Mouse (Mus musculus) MEL (cell line): ENCODE data around the gene Dnmt3l. TPM values are rescaled to one million over a fixed set of nuclear protein-coding genes. Genes with fewer than 3 reads are reported as not detected.

Source experiments
- DNase-seq: peaks from one replicate; pipeline ENCODE4 v3.0.0; 2011; ENCODE audit warnings: low read depth, low spot score
- H3K27ac ChIP-seq: 2 replicates; pipeline ENCODE4 v1.5.1; 2012; ENCODE audit warnings: low read depth, mild to moderate bottlenecking, control low read depth, low read length, moderate library complexity; ENCODE audit not compliant: control insufficient read depth
- H3K27me3 ChIP-seq, 2 experiments: fragments of 150-350 bp in 1 of 2; sonication (generic) in 1 of 2; 2 replicates each; pipeline ENCODE4 v1.6.1; 2012; ENCODE audit warnings: low read length in 2 of 2, mild to moderate bottlenecking in 2 of 2, improper control_type of control experiment in 1 of 2, moderate library complexity in 1 of 2; ENCODE audit not compliant: insufficient read depth in 2 of 2, control insufficient read depth in 1 of 2
- H3K36me3 ChIP-seq, 2 experiments: 2 replicates each; pipeline ENCODE4 v1.6.1; 2012 to 2014; ENCODE audit warnings: low read length in 2 of 2, improper control_type of control experiment in 1 of 2, inconsistent platforms in 1 of 2, mild to moderate bottlenecking in 1 of 2; ENCODE audit not compliant: insufficient read depth in 2 of 2, control insufficient read depth in 1 of 2
- H3K4me1 ChIP-seq, 2 experiments: fragments of 150-350 bp in 1 of 2; sonication (generic) in 1 of 2; 2 replicates each; pipeline ENCODE4 v1.6.1; 2012; ENCODE audit warnings: low read length in 2 of 2, improper control_type of control experiment in 1 of 2, mild to moderate bottlenecking in 1 of 2; ENCODE audit not compliant: insufficient read depth in 2 of 2, control insufficient read depth in 1 of 2
- H3K4me3 ChIP-seq, 2 experiments: fragments of 150-350 bp in 1 of 2; sonication (generic) in 1 of 2; 2 replicates each; pipeline ENCODE4 v1.5.1; 2012; ENCODE audit warnings: low read depth in 2 of 2, low read length in 2 of 2, mild to moderate bottlenecking in 2 of 2, moderate library complexity in 2 of 2, control low read depth in 1 of 2, improper control_type of control experiment in 1 of 2; ENCODE audit not compliant: control insufficient read depth in 1 of 2, insufficient read depth in 1 of 2
- H3K79me2 ChIP-seq: 2 replicates; pipeline ENCODE4 v1.6.1; 2012; ENCODE audit warnings: mild to moderate bottlenecking, low read length, moderate library complexity; ENCODE audit not compliant: control insufficient read depth, poor library complexity, insufficient read depth
- H3K9ac ChIP-seq: 2 replicates; pipeline ENCODE4 v1.6.1; 2012; ENCODE audit warnings: low read depth, mild to moderate bottlenecking, control low read depth, low read length, moderate library complexity; ENCODE audit not compliant: control insufficient read depth, poor library complexity, severe bottlenecking
- H3K9me3 ChIP-seq: fragments of 150-350 bp; sonication (generic); replicated peaks from 2 replicates; pipeline ENCODE4 v1.6.1; 2012; ENCODE audit warnings: mild to moderate bottlenecking, low read length, improper control_type of control experiment, moderate library complexity; ENCODE audit not compliant: insufficient read depth
- CHD1 ChIP-seq: IDR thresholded peaks from 2 replicates; pipeline ENCODE4 v1.6.1; 2012; ENCODE audit warnings: low read depth, mild to moderate bottlenecking, inconsistent platforms, low read length, improper control_type of control experiment
- E2F4 ChIP-seq: IDR thresholded peaks from 2 replicates; pipeline ENCODE4 v1.6.1; 2011; ENCODE audit warnings: low read depth, low read length, improper control_type of control experiment, borderline replicate concordance
- ELF1 ChIP-seq: IDR thresholded peaks from 2 replicates; pipeline ENCODE4 v1.6.1; 2014; ENCODE audit warnings: low read depth, mild to moderate bottlenecking, inconsistent platforms, low read length, improper control_type of control experiment, moderate library complexity
- EP300 ChIP-seq, 2 experiments: IDR thresholded peaks; 2 replicates each; pipeline ENCODE4 v1.6.1; 2011; ENCODE audit warnings: improper control_type of control experiment in 2 of 2, low read length in 2 of 2, low read depth in 1 of 2, mild to moderate bottlenecking in 1 of 2
- GABPA ChIP-seq: IDR thresholded peaks from 2 replicates; pipeline ENCODE4 v1.6.1; 2012; ENCODE audit warnings: low read depth, mild to moderate bottlenecking, inconsistent platforms, low read length, improper control_type of control experiment, moderate library complexity
- GATA1 ChIP-seq: IDR thresholded peaks from 2 replicates; pipeline ENCODE4 v1.6.1; 2011; ENCODE audit warnings: low read depth, low read length, improper control_type of control experiment
- JUND ChIP-seq: IDR thresholded peaks from 2 replicates; pipeline ENCODE4 v1.6.1; 2011; ENCODE audit warnings: low read depth, mild to moderate bottlenecking, improper control_type of control experiment, low read length
- KAT2A ChIP-seq: conservative IDR thresholded peaks from 2 replicates; pipeline ENCODE4 v1.6.1; 2012; ENCODE audit warnings: low read depth, low read length, improper control_type of control experiment, inconsistent platforms
- MAFK ChIP-seq: IDR thresholded peaks from 2 replicates; pipeline ENCODE4 v1.6.1; 2011; ENCODE audit warnings: low read depth, mild to moderate bottlenecking, low read length, improper control_type of control experiment, borderline replicate concordance
- MEF2A ChIP-seq: IDR thresholded peaks from 2 replicates; pipeline ENCODE4 v1.6.1; 2014; ENCODE audit warnings: low read depth, mild to moderate bottlenecking, inconsistent platforms, low read length, improper control_type of control experiment; ENCODE audit not compliant: poor library complexity, insufficient replicate concordance, severe bottlenecking; ENCODE audit errors: extremely low read depth
- POLR2A ChIP-seq, 2 experiments: IDR thresholded peaks; 2 replicates each; pipeline ENCODE4 v1.6.1; 2011 to 2012; ENCODE audit warnings: low read length in 2 of 2, mild to moderate bottlenecking in 2 of 2, control low read depth in 1 of 2, improper control_type of control experiment in 1 of 2, low read depth in 1 of 2, moderate library complexity in 1 of 2; ENCODE audit not compliant: control insufficient read depth in 1 of 2, insufficient read depth in 1 of 2, poor library complexity in 1 of 2
- POLR2AphosphoS5 ChIP-seq: IDR thresholded peaks from 2 replicates; pipeline ENCODE4 v1.6.1; 2012; ENCODE audit warnings: low read depth, borderline replicate concordance, mild to moderate bottlenecking, inconsistent platforms, low read length, moderate library complexity, mixed read lengths
- RAD21 ChIP-seq: IDR thresholded peaks from 2 replicates; pipeline ENCODE4 v1.6.1; 2011; ENCODE audit warnings: mild to moderate bottlenecking, low read depth, low read length, improper control_type of control experiment
- TAL1 ChIP-seq: IDR thresholded peaks from 2 replicates; pipeline ENCODE4 v1.6.1; 2012; ENCODE audit warnings: mild to moderate bottlenecking, inconsistent platforms, low read length, moderate library complexity, mixed read lengths
- UBTF ChIP-seq: IDR thresholded peaks from 2 replicates; pipeline ENCODE4 v1.6.1; 2012; ENCODE audit warnings: low read depth, mild to moderate bottlenecking, inconsistent platforms, low read length, improper control_type of control experiment, moderate library complexity, borderline replicate concordance; ENCODE audit not compliant: insufficient read depth
- USF1 ChIP-seq: IDR thresholded peaks from 2 replicates; pipeline ENCODE4 v1.6.1; 2014; ENCODE audit warnings: low read depth, mild to moderate bottlenecking, inconsistent platforms, low read length, improper control_type of control experiment, moderate library complexity
- ZC3H11A ChIP-seq: IDR thresholded peaks from 2 replicates; pipeline ENCODE4 v1.6.1; 2012; ENCODE audit warnings: low read depth, mild to moderate bottlenecking, inconsistent platforms, low read length, improper control_type of control experiment
- ZMIZ1 ChIP-seq: IDR thresholded peaks from 2 replicates; pipeline ENCODE4 v1.6.1; 2012; ENCODE audit warnings: low read depth, mild to moderate bottlenecking, inconsistent platforms, low read length, improper control_type of control experiment, moderate library complexity
- polyA plus RNA-seq, 2 experiments: library from polyadenylated mRNA; stranded (reverse) in 1 of 2; unstranded in 1 of 2; fragments of >175 nt in 1 of 2; fragments of >200 nt in 1 of 2; gene quantifications; 2 replicates each; pipeline versions ENCODE4 v1.2.1 to v1.2.4; 2012; ENCODE audit warnings: low replicate concordance in 2 of 2, low read depth in 1 of 2; ENCODE audit not compliant: insufficient read length in 2 of 2, insufficient read depth in 1 of 2, missing spikeins in 1 of 2
- total RNA-seq: library from RNA; depleted of rRNA; stranded (reverse); fragments of 300-350 nt; gene quantifications from 2 replicates; pipeline ENCODE4 v1.2.3, GENCODE M21; 2012

Gene Dnmt3l
- total and polyA plus RNA-seq, 3 experiments = not detected

DNA sequence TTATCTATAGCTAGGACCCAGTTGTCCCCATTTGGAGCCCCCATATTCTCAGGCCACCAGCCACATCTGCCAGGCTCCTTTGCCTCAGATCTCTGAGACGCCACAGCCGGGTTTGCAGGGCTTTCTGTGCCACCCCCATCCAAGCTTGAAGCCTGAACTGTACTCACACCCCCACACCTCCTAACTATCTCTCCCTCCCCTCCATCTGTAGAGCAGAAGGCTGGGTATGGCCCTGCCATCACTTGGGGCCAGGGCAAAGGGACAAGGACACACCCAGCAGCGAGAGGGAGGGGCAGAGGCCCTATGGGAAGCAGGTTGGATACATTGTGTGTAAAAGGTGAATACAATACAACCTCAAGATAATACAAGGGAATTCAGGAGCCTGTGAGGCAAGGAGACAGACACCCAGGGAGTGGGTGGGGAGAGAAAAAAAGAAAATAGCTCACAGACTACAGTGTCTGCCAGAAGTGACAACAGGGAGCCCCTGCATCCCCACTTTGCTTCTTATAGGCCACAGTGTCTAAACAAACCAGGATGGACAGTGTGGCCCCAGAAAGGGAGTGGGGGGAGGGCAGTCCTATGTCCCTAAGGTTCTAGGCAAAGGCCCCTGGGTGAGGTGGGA is 37.2 kb upstream of the Dnmt3l start:
- Histone ChIP-seq H3K27me3 (no peaks in the 10 kb centered on the region), H3K27ac (no peak overlapping the region), H3K79me2 (peaks cover 19% of the 10 kb centered on the region), H3K36me3 (peaks cover 0 to 3% of the 10 kb centered on the region in 2 experiments; a peak in 3 of 4 replicates), H3K9ac (no peak overlapping the region), H3K4me3 (no peak overlapping the region), H3K9me3 (no peaks in the 10 kb centered on the region), H3K4me1 (peaks cover 2 to 11% of the 10 kb centered on the region in 2 experiments; a peak in 3 of 4 replicates)
- DNase-seq = no peak
- TF ChIP-seq USF1 (no peak), TAL1 (no peak), RAD21 (no peak), POLR2AphosphoS5 (no peak), POLR2A (IDR thresholded peaks at IDR 0.05; ENCODE audit: control insufficient read depth in 1 of 2, insufficient read depth in 1 of 2, low read depth in 1 of 2, low read length in 2 of 2, poor library complexity in 1 of 2) (no peak), GATA1 (no peak), MEF2A (no peak), KAT2A (no peak), ZC3H11A (no peak), ZMIZ1 (no peak), MAFK (no peak), GABPA (no peak), E2F4 (no peak), EP300 (IDR thresholded peaks at IDR 0.05; ENCODE audit: low read depth in 1 of 2, low read length in 2 of 2) (no peak), JUND (no peak), ELF1 (no peak), UBTF (no peak)
- TF ChIP-seq, all 39 proteins: peak for 0

DNA sequence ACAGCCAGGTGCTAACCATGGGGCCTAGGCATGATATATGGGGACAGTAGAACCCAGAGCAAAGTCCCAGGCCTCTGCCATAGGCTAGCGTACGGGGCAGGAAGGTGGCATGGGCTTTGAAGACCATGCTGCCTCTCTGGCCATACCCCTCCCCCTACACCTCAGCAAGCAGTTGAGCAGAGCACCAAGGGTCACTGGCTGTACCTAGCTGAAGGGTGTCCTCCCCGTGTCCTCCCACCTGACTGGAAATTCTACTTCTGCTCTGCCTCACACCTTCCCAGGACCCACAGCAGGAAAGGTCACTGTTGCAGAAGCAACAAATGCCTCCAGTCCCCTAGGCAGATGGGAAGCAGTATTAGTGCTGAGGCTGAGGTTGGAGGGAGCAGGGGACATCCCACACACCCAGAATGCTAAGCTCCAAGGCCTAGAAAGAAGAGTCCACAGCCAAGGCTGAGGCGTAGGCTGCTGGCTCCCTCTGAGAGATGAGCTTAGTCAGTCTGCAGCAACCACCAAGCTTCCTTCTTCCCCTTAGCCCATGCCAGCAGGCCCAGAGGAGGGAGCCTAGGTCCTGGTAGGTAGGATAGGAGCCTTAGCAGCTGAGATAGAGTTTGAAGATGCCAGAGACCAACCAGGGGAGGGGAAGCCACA is 35.8 kb upstream of the Dnmt3l start:
- H3K9me3 ChIP-seq = no peaks in the 10 kb centered on the region
- DNase-seq = no peak
- no peak overlapping the region for H3K9ac ChIP-seq
- H3K4me3 ChIP-seq = no peak overlapping the region
- no peak for TF ChIP-seq CHD1
- peaks cover 19% of the 10 kb centered on the region for H3K79me2 ChIP-seq
- no peak overlapping the region for H3K27ac ChIP-seq
- H3K27me3 ChIP-seq = no peaks in the 10 kb centered on the region
- peaks cover 2 to 14% of the 10 kb centered on the region in 2 experiments; a peak in 3 of 4 replicates for H3K4me1 ChIP-seq
- peaks cover 0 to 3% of the 10 kb centered on the region in 2 experiments; a peak in 3 of 4 replicates for H3K36me3 ChIP-seq
